Comparison of ENCODE assay signal across 8 mouse cellular contexts in the genomic region with DNA sequence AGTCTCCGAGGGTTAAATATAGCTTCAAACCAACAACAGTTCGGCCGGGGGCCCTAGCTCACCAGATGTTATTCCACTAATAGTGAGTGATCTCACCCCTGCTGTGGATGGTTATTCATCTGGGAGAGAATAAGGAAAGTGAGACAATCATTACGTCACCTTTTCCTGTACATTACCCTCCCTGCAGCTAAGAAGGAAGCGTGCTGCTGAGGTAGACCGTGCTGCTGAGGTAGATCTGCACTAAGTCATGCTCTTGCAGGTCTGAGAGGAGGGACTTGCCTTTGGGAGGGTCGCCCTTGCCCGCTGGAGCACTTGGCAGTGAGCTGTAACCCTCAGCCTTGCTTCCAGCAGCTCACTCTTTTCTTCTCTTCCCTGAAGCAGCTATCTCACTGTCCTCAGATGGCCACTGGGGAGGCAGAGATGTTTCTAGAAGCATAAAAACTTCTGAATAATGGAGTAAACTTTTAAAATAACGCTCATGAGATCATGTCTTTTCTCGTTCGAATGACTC.
DNase-seq lines count a peak whose midpoint lies in the region; ATAC-seq and TF ChIP-seq lines count a peak whose summit lies in the region.

No protein-coding gene starts in this region.

- H3K4me3 ChIP-seq in embryonic fibroblast, embryonic 13.5 days (ENCODE audit: insufficient read depth, low read length) = no peak overlapping the region
- H3K4me3 ChIP-seq in heart, postnatal 0 days (ENCODE audit: low read depth, low read length) = peak overlapping the region; percentile 14; the same call in 1 of the 2 replicates
- H3K4me3 ChIP-seq in limb, embryonic 15.5 days = no peak overlapping the region

- H3K9ac ChIP-seq in heart, postnatal 0 days (replicated peaks; ENCODE audit: low read depth, low read length) = peak overlapping the region; percentile 21; the same call in 1 of the 2 replicates
- H3K9ac ChIP-seq in limb, embryonic 15.5 days = 0 out of 2 replicates have a peak overlapping the region, but pooled peaks have one; percentile 23

- ATAC-seq in heart, postnatal 0 days (ENCODE audit: insufficient read depth, low read depth) = peak; percentile 94
- ATAC-seq in limb, embryonic 15.5 days (ENCODE audit: insufficient number of reproducible peaks, low FRiP score, low TSS enrichment, low read depth) = peak; percentile 83

- peak overlapping the region; percentile 49 for H3K4me2 ChIP-seq in heart, postnatal 0 days (ENCODE audit: low read depth, low read length)
- peak overlapping the region; percentile 33 for H3K4me2 ChIP-seq in limb, embryonic 15.5 days

- H3K27me3 ChIP-seq in heart, postnatal 0 days (ENCODE audit: control insufficient read depth, insufficient read depth, low read length) = no peaks in the 10 kb centered on the region
- H3K27me3 ChIP-seq in limb, embryonic 15.5 days = no peaks in the 10 kb centered on the region

- no peak for TF ChIP-seq EP300 in heart, postnatal 0 days (IDR thresholded peaks at IDR 0.05; ENCODE audit: low read depth)

- 11% methylated on average over 11 of the region's 11 CpGs for WGBS in heart, postnatal 0 days
- WGBS in limb, embryonic 15.5 days = 29% methylated on average over 11 of the region's 11 CpGs

- peaks cover 10% of the 10 kb centered on the region for H3K4me1 ChIP-seq in embryonic fibroblast, embryonic 13.5 days (ENCODE audit: control insufficient read depth, insufficient read depth, low read length)
- peaks cover 9% of the 10 kb centered on the region for H3K4me1 ChIP-seq in heart, postnatal 0 days (ENCODE audit: control insufficient read depth, insufficient read depth)
- H3K4me1 ChIP-seq in limb, embryonic 15.5 days = peaks cover 16% of the 10 kb centered on the region

- TF ChIP-seq POLR2A in embryonic fibroblast, embryonic 13.5 days (IDR thresholded peaks at IDR 0.05; ENCODE audit: low read depth, low read length) = no peak

- DNase-seq in lung, postnatal 10 days = peak; percentile 50
- DNase-seq in lung, adult 18-20 months = no peak
- DNase-seq in heart, postnatal 0 days (ENCODE audit: low spot score) = peak; percentile 92
- DNase-seq in cerebellum, postnatal 25 days = no peak
- no peak for DNase-seq in layer of hippocampus, postnatal 25 days (ENCODE audit: extremely low spot score in 1 of 2, low spot score in 1 of 2)
- no peak for DNase-seq in B cell, adult 2 months

- H3K9me3 ChIP-seq in heart, postnatal 0 days (replicated peaks; ENCODE audit: control insufficient read depth, low read length) = no peaks in the 10 kb centered on the region
- H3K9me3 ChIP-seq in limb, embryonic 15.5 days = no peaks in the 10 kb centered on the region

- H3K36me3 ChIP-seq in heart, postnatal 0 days (replicated peaks; ENCODE audit: control insufficient read depth, insufficient read depth, low read length) = no peaks in the 10 kb centered on the region
- no peaks in the 10 kb centered on the region for H3K36me3 ChIP-seq in limb, embryonic 15.5 days

- peak overlapping the region; percentile 63 for H3K27ac ChIP-seq in embryonic fibroblast, embryonic 13.5 days (ENCODE audit: insufficient read depth, low read length)
- peak overlapping the region; percentile 96 for H3K27ac ChIP-seq in heart, postnatal 0 days (ENCODE audit: low read depth)
- peak overlapping the region; percentile 91 for H3K27ac ChIP-seq in limb, embryonic 15.5 days

- no peak for TF ChIP-seq CTCF in embryonic fibroblast, embryonic 13.5 days (IDR thresholded peaks at IDR 0.05; ENCODE audit: borderline replicate concordance, insufficient read depth, low read length)
- no peak for TF ChIP-seq CTCF in heart, postnatal 0 days (IDR thresholded peaks at IDR 0.05; ENCODE audit: low read depth)

Comparison
In these comparisons a context has a peak if more than half of its experiments do, and no peak if none do; other contexts are left out.
1. DNase-seq: peak in lung, postnatal 10 days (single experiment) and heart, postnatal 0 days (single experiment); none in lung, adult 18-20 months (0 of 2), cerebellum, postnatal 25 days (0 of 2), layer of hippocampus, postnatal 25 days (0 of 2) and B cell, adult 2 months (0 of 2).
2. Peak in every context shown above with its lines, with median percentiles within 50 percentile points of each other: H3K27ac ChIP-seq.